ENCODE assay signal across 8 mouse cellular contexts in the genomic region with DNA sequence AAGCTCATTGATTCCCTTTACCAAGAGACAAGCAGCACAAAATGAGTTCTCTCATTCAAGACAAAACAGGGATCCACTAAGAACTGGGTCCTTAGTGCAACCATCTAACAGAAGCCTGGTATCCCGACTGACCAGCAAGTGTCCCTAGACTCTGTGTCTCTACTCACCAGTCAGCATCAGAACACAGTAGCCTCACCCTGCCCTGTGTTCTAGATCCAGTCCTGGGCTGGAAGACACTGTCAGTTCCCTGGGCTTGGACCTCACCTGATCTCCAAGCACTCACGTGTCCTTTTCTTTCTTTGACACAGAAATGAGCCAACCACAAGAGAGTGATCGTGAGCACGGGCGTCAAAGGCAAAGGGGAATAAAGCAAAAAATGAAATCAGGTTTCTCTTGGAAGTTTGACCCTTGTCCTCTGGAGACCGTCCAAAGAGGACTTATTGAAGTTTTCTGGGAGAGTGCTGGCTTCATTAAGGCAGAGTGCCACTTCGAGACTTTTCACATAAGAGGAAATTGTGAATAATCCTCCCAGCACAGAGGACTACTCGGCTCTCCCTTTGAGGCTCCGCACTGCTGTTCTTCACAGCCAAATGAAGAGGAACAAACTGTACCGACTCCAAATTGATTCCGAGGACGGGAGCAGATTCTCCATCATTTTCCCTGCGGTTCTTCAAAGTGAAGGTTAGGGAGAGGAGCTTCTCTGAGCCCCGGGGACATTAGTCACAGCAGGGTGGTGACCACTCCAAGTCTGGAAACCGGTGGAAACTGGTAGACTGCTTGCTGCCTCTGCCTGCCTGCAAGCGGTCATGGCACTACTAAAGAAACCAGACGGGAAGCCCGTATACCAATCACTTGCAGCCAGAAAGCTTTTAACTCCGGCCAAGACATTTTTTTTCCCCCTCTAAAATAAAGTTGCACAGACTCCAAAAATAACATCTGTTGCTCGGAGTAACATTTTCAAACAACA.
DNase-seq lines count a peak whose midpoint lies in the region; ATAC-seq and TF ChIP-seq lines count a peak whose summit lies in the region.

No protein-coding gene starts in this region.

- H3K9ac ChIP-seq in intestine, postnatal 0 days (ENCODE audit: low read depth, low read length) = no peak overlapping the region
- H3K9ac ChIP-seq in midbrain, postnatal 0 days (replicated peaks; ENCODE audit: low read length, poor library complexity, severe bottlenecking) = no peak overlapping the region

- no peaks in the 10 kb centered on the region for H3K9me3 ChIP-seq in intestine, postnatal 0 days (ENCODE audit: control insufficient read depth)
- H3K9me3 ChIP-seq in hindbrain, embryonic 10.5 days = no peaks in the 10 kb centered on the region
- H3K9me3 ChIP-seq in midbrain, postnatal 0 days (ENCODE audit: low read length) = no peaks in the 10 kb centered on the region

- peak overlapping the region; percentile 47; the same call in 1 of the 2 replicates for H3K4me2 ChIP-seq in intestine, postnatal 0 days (replicated peaks; ENCODE audit: low read depth)
- peak overlapping the region; percentile 12 for H3K4me2 ChIP-seq in myocyte (ENCODE audit: low read depth)
- H3K4me2 ChIP-seq in midbrain, postnatal 0 days (ENCODE audit: low read depth, low read length, poor library complexity, severe bottlenecking) = no peak overlapping the region

- no peaks in the 10 kb centered on the region for H3K27me3 ChIP-seq in intestine, postnatal 0 days (replicated peaks; ENCODE audit: control insufficient read depth, insufficient read depth, low read length)
- no peaks in the 10 kb centered on the region for H3K27me3 ChIP-seq in myocyte (ENCODE audit: control insufficient read depth, insufficient read depth, insufficient read length)
- H3K27me3 ChIP-seq in hindbrain, embryonic 10.5 days (ENCODE audit: insufficient read depth, poor library complexity, severe bottlenecking) = no peaks in the 10 kb centered on the region
- no peaks in the 10 kb centered on the region for H3K27me3 ChIP-seq in midbrain, postnatal 0 days (ENCODE audit: insufficient read depth, low read length)

- TF ChIP-seq POLR2A in myocyte (IDR thresholded peaks at IDR 0.05; ENCODE audit: insufficient read length, low read depth) = no peak

- H3ac ChIP-seq in myocyte (ENCODE audit: control insufficient read depth, insufficient read length) = no peak overlapping the region

- H3K27ac ChIP-seq in brown adipose tissue, adult 24 weeks (replicated peaks; ENCODE audit: low read depth, low read length) = no peak overlapping the region
- peak overlapping the region; percentile 17; the same call in 1 of the 2 replicates for H3K27ac ChIP-seq in intestine, postnatal 0 days (ENCODE audit: low read depth, low read length)
- H3K27ac ChIP-seq in hindbrain, embryonic 10.5 days = no peak overlapping the region
- no peak overlapping the region for H3K27ac ChIP-seq in midbrain, postnatal 0 days (ENCODE audit: low read depth, low read length)

- ATAC-seq in intestine, postnatal 0 days = no peak
- no peak for ATAC-seq in midbrain, postnatal 0 days (ENCODE audit: low FRiP score)

- peak overlapping the region; percentile 19; the same call in 1 of the 2 replicates for H3K4me3 ChIP-seq in brown adipose tissue, adult 24 weeks (ENCODE audit: insufficient read depth, low read depth, low read length)
- no peak overlapping the region for H3K4me3 ChIP-seq in intestine, postnatal 0 days (ENCODE audit: low read depth, low read length)
- no peak overlapping the region for H3K4me3 ChIP-seq in myocyte
- no peak overlapping the region for H3K4me3 ChIP-seq in hindbrain, embryonic 10.5 days
- no peak overlapping the region for H3K4me3 ChIP-seq in midbrain, postnatal 0 days (ENCODE audit: low read depth, low read length)

- no peaks in the 10 kb centered on the region for H3K79me2 ChIP-seq in myocyte (ENCODE audit: control insufficient read depth, insufficient read depth)

- peak; percentile 22; the same call in 1 of the 2 replicates for TF ChIP-seq CTCF in intestine, postnatal 0 days (IDR thresholded peaks at IDR 0.05; ENCODE audit: low read depth)
- no peak for TF ChIP-seq CTCF in midbrain, postnatal 0 days (IDR thresholded peaks at IDR 0.05)

- WGBS in intestine, postnatal 0 days = 55% methylated on average over 20 of the region's 20 CpGs
- 88% methylated on average over 20 of the region's 20 CpGs for WGBS in hindbrain, embryonic 10.5 days
- WGBS in midbrain, postnatal 0 days = 73% methylated on average over 20 of the region's 20 CpGs

- no peaks in the 10 kb centered on the region for H3K36me3 ChIP-seq in intestine, postnatal 0 days (ENCODE audit: control insufficient read depth, insufficient read depth)
- H3K36me3 ChIP-seq in myocyte (ENCODE audit: control insufficient read depth, insufficient read depth) = no peaks in the 10 kb centered on the region
- no peaks in the 10 kb centered on the region for H3K36me3 ChIP-seq in hindbrain, embryonic 10.5 days
- no peaks in the 10 kb centered on the region for H3K36me3 ChIP-seq in midbrain, postnatal 0 days (ENCODE audit: insufficient read depth, low read length)

- H3K4me1 ChIP-seq in brown adipose tissue, adult 24 weeks (ENCODE audit: control insufficient read depth, insufficient read depth, insufficient read length, low read length) = no peaks in the 10 kb centered on the region
- 0 out of 2 replicates have a peak, but pooled peaks cover 2% of the 10 kb centered on the region for H3K4me1 ChIP-seq in intestine, postnatal 0 days (replicated peaks; ENCODE audit: control insufficient read depth, insufficient read depth, low read length)
- H3K4me1 ChIP-seq in hindbrain, embryonic 10.5 days (replicated peaks) = no peaks in the 10 kb centered on the region
- no peaks in the 10 kb centered on the region for H3K4me1 ChIP-seq in midbrain, postnatal 0 days (ENCODE audit: insufficient read depth, low read length)

- DNase-seq in kidney, adult 9 months = peak; percentile 22
- DNase-seq in kidney, postnatal 25 days = no peak
- no peak for DNase-seq in right cerebral cortex, postnatal 25 days
- DNase-seq in hindbrain, embryonic 10.5 days (ENCODE audit: low spot score) = no peak
- DNase-seq in midbrain, postnatal 0 days (ENCODE audit: low spot score) = no peak

TF ChIP-seq in myocyte, 11 proteins besides CTCF, POLR2A, EP300 and RAD21:
- TF ChIP-seq E2F4 (IDR thresholded peaks at IDR 0.05; ENCODE audit: insufficient read depth) (no peak), REST (IDR thresholded peaks at IDR 0.05; ENCODE audit: insufficient read depth, insufficient read length) (no peak), CEBPB (IDR thresholded peaks at IDR 0.05; ENCODE audit: insufficient read depth, poor library complexity, severe bottlenecking) (no peak), MYOG (IDR thresholded peaks at IDR 0.05; ENCODE audit: control insufficient read depth in 1 of 3, insufficient read depth in 1 of 3, insufficient read length in 2 of 3, low read depth in 2 of 3) (no peak), USF1 (IDR thresholded peaks at IDR 0.05; ENCODE audit: low read depth) (no peak), SRF (IDR thresholded peaks at IDR 0.05; ENCODE audit: control insufficient read depth, insufficient read length, low read depth) (no peak), POLR2AphosphoS2 (IDR thresholded peaks at IDR 0.05; ENCODE audit: insufficient read length, low read depth) (no peak), TCF3 (IDR thresholded peaks at IDR 0.05; ENCODE audit: insufficient read length, low read depth) (no peak), MYOD1 (IDR thresholded peaks at IDR 0.05; ENCODE audit: control insufficient read depth in 1 of 3, insufficient read length in 2 of 3, low read depth in 2 of 3) (no peak), TCF12 (IDR thresholded peaks at IDR 0.05; ENCODE audit: insufficient read depth, poor library complexity, severe bottlenecking) (no peak), MAX (IDR thresholded peaks at IDR 0.05; ENCODE audit: low read depth) (no peak)
TF ChIP-seq in myocyte: peak in this region for 0.
